Mouse (Mus musculus) ovary, postnatal 10 days (tissue): Measurements from ENCODE around the gene Duxbl2.
"Not testable (repeated sequence)": the region's sequence is repeated elsewhere in the genome, so short reads cannot be mapped to it uniquely, and the experiment has no call there.

Experiments
- DNase-seq: peaks from one replicate; pipeline ENCODE4 v3.0.0; 2022; ENCODE audit warnings: low spot score

Gene Duxbl2

GRCm38 (mm10) chr14:26118150-26118549, at the start of gene Duxbl2:
Gene Duxbl2 (plus strand): TSS chr14:26118349.
- not testable (repeated sequence) for DNase-seq

GRCm38 (mm10) chr14:26076620-26077390, 41.3 kb upstream of the Duxbl2 start:
- DNase-seq: not testable (repeated sequence)

GRCm38 (mm10) chr14:26081216-26081615, 36.9 kb upstream of the Duxbl2 start, which contains the start of gene Cphx2:
Gene Cphx2 (plus strand): TSS chr14:26081516.
- not testable (repeated sequence) for DNase-seq

- not testable (repeated sequence) for DNase-seq
Measured at GRCm38 (mm10) chr14:26081997-26082396, 36.2 kb upstream of the Duxbl2 start, which contains the start of gene Cphx3. Gene Cphx3 (plus strand): TSS chr14:26082297.

- not testable (repeated sequence) for DNase-seq
Measured at GRCm38 (mm10) chr14:26097622-26098021, 20.5 kb upstream of the Duxbl2 start.

- DNase-seq: not testable (repeated sequence)
Measured at GRCm38 (mm10) chr14:26118550-26119000, 426 bp downstream of the Duxbl2 start.

- not testable (repeated sequence) for DNase-seq
Measured at GRCm38 (mm10) chr14:26119095-26119494, 946 bp downstream of the Duxbl2 start.

- DNase-seq: not testable (repeated sequence)
Measured at GRCm38 (mm10) chr14:26147095-26147494, 28.9 kb downstream of the Duxbl2 start.

GRCm38 (mm10) chr14:26156032-26156431, 37.9 kb downstream of the Duxbl2 start:
- DNase-seq: not testable (repeated sequence)

GRCm38 (mm10) chr14:26161156-26161555, 43.0 kb downstream of the Duxbl2 start:
- DNase-seq: not testable (repeated sequence)

GRCm38 (mm10) chr14:26162423-26162822, 44.3 kb downstream of the Duxbl2 start:
- not testable (repeated sequence) for DNase-seq

- not testable (repeated sequence) for DNase-seq
Measured at GRCm38 (mm10) chr14:26165266-26165665, 47.1 kb downstream of the Duxbl2 start.

GRCm38 (mm10) chr14:26173955-26174354, 55.8 kb downstream of the Duxbl2 start:
- not testable (repeated sequence) for DNase-seq

- not testable (repeated sequence) for DNase-seq
Measured at GRCm38 (mm10) chr14:26175028-26175427, 56.9 kb downstream of the Duxbl2 start.
